Mouse (Mus musculus) midbrain, postnatal 0 days (tissue): Measurements from ENCODE around the gene Hsd17b14. TPM values are rescaled to one million over a fixed set of nuclear protein-coding genes. Genes with fewer than 3 reads are reported as not detected.

Experiments used
- ATAC-seq: fragments of 200-750 bp; cut with Nextera tagmentation; 2 replicates; pipeline ENCODE4 v1.8.0; 2017; ENCODE audit warnings: moderate number of reproducible peaks, mild to moderate bottlenecking, moderate TSS enrichment, moderate library complexity; ENCODE audit not compliant: low FRiP score
- DNase-seq: peaks from one replicate; pipeline ENCODE4 v3.0.0-alpha.2; 2015; ENCODE audit warnings: low spot score
- H3K27ac ChIP-seq: fragments of 300-500 bp; sonication (generic); 2 replicates; pipeline ENCODE4 v1.5.1; 2014; ENCODE audit warnings: low read depth, mild to moderate bottlenecking, low read length, mixed read lengths
- H3K27me3 ChIP-seq: fragments of 300-500 bp; sonication (generic); 2 replicates; pipeline ENCODE4 v1.6.1; 2014; ENCODE audit warnings: low read length, control low read depth, mixed read lengths; ENCODE audit not compliant: insufficient read depth
- H3K36me3 ChIP-seq: fragments of 300-500 bp; sonication (generic); 2 replicates; pipeline ENCODE4 v1.6.1; 2014; ENCODE audit warnings: low read length, control low read depth, mixed read lengths; ENCODE audit not compliant: insufficient read depth
- H3K4me1 ChIP-seq: fragments of 300-500 bp; sonication (generic); 2 replicates; pipeline ENCODE4 v1.6.1; 2014; ENCODE audit warnings: mild to moderate bottlenecking, control low read depth, antibody characterized with exemption, low read length, mixed read lengths; ENCODE audit not compliant: insufficient read depth
- H3K4me2 ChIP-seq: fragments of 300-500 bp; sonication (generic); 2 replicates; pipeline ENCODE4 v1.6.1; 2014; ENCODE audit warnings: low read depth, mild to moderate bottlenecking, low read length, mixed read lengths; ENCODE audit not compliant: poor library complexity, severe bottlenecking
- H3K4me3 ChIP-seq: fragments of 300-500 bp; sonication (generic); 2 replicates; pipeline ENCODE4 v1.5.1; 2014; ENCODE audit warnings: low read depth, mild to moderate bottlenecking, low read length, moderate library complexity
- H3K9ac ChIP-seq: fragments of 300-500 bp; sonication (generic); replicated peaks from 2 replicates; pipeline ENCODE4 v1.6.1; 2014; ENCODE audit warnings: mild to moderate bottlenecking, low read length, moderate library complexity, mixed read lengths; ENCODE audit not compliant: poor library complexity, severe bottlenecking
- H3K9me3 ChIP-seq: fragments of 300-500 bp; sonication (generic); 2 replicates; pipeline ENCODE4 v1.6.1; 2016; ENCODE audit warnings: low read length, control low read depth
- CTCF ChIP-seq: IDR thresholded peaks from 2 replicates; pipeline ENCODE4 v1.5.1; 2016; ENCODE audit warnings: antibody characterized with exemption, mild to moderate bottlenecking
- WGBS: fragments of 180-500 bp; shearing (Covaris S2); extraction: QIAGEN DNeasy Blood & Tissue Kit; methylation state at CpG from one replicate; pipeline ENCODE4 v1.1.7; 2014; 5-methylcytosine and 5-hydroxymethylcytosine counted together
- polyA plus RNA-seq: library from polyadenylated mRNA; unstranded; fragments of >200 nt; fragmentation: Nextera tagmentation; extraction: Ambion mirVana; gene quantifications from 2 replicates; pipeline ENCODE4 v1.2.1, GENCODE M21; 2015
- total RNA-seq: library from RNA; depleted of rRNA; stranded (reverse); fragments of >200 nt; gene quantifications from 2 replicates; pipeline ENCODE4 v1.2.3, GENCODE M21; 2014; rRNA removed

Hsd17b14 gene
- total RNA-seq (not detected in 2 replicates), polyA plus RNA-seq (0.15 and 0.20 TPM in 2 replicates)

- H3K9me3 ChIP-seq = no peaks in the 10 kb centered on the region
- H3K4me2 ChIP-seq = no peak within 1 kb of the TSS
- no peak for TF ChIP-seq CTCF
- WGBS = 33% methylated on average over 8 of the region's 8 CpGs
- no peaks in the 10 kb centered on the region for H3K36me3 ChIP-seq
- no peak for DNase-seq
- H3K9ac ChIP-seq = no peak within 1 kb of the TSS
- H3K4me1 ChIP-seq = no peaks in the 10 kb centered on the region
- ATAC-seq = no peak
- no peak within 1 kb of the TSS for H3K4me3 ChIP-seq
- H3K27me3 ChIP-seq = no peaks in the 10 kb centered on the region
- no peak within 1 kb of the TSS for H3K27ac ChIP-seq
Measured at GRCm38 (mm10) chr7:45554744-45555143, at the start of gene Hsd17b14. Hsd17b14 (plus strand) TSS chr7:45554893.

- Histone ChIP-seq H3K27ac (no peak overlapping the region), H3K36me3 (peaks cover 10% of the 10 kb centered on the region), H3K4me2 (no peak overlapping the region), H3K9me3 (no peaks in the 10 kb centered on the region), H3K4me3 (no peak overlapping the region), H3K27me3 (no peaks in the 10 kb centered on the region), H3K9ac (no peak overlapping the region), H3K4me1 (peaks cover 8% of the 10 kb centered on the region; the same call in 1 of the 2 replicates)
- DNase-seq (no peak), ATAC-seq (no peak)
- WGBS = 96% methylated on average over 6 of the region's 6 CpGs
- TF ChIP-seq CTCF = no peak
Measured at GRCm38 (mm10) chr7:45507583-45507982, 47.1 kb upstream of the Hsd17b14 start.

GRCm38 (mm10) chr7:45508561-45508960, 46.1 kb upstream of the Hsd17b14 start:
- Histone ChIP-seq H3K36me3 (peaks cover 5% of the 10 kb centered on the region; the same call in 1 of the 2 replicates), H3K4me3 (no peak overlapping the region), H3K9me3 (no peaks in the 10 kb centered on the region), H3K9ac (no peak overlapping the region), H3K27me3 (no peaks in the 10 kb centered on the region), H3K4me2 (peak overlapping the region; percentile 98; the same call in 1 of the 2 replicates), H3K27ac (no peak overlapping the region), H3K4me1 (peaks cover 8% of the 10 kb centered on the region; the same call in 1 of the 2 replicates)
- no peak for ATAC-seq
- no peak for DNase-seq
- TF ChIP-seq CTCF = no peak
- 84% methylated on average over 6 of the region's 6 CpGs for WGBS

GRCm38 (mm10) chr7:45509181-45509882, 45.4 kb upstream of the Hsd17b14 start:
- H3K4me3 ChIP-seq = peak overlapping the region; percentile 53
- H3K9ac ChIP-seq = peak overlapping the region; percentile 69
- WGBS = 42% methylated on average over 19 of the region's 19 CpGs
- no peak for TF ChIP-seq CTCF
- no peaks in the 10 kb centered on the region for H3K9me3 ChIP-seq
- DNase-seq (no peak), ATAC-seq (no peak; the same call in 1 of the 2 replicates)
- peaks cover 8% of the 10 kb centered on the region; the same call in 1 of the 2 replicates for H3K4me1 ChIP-seq
- H3K27me3 ChIP-seq = no peaks in the 10 kb centered on the region
- H3K27ac ChIP-seq = peak overlapping the region; percentile 79
- H3K36me3 ChIP-seq = peaks cover 5% of the 10 kb centered on the region; the same call in 1 of the 2 replicates
- peak overlapping the region; percentile 98 for H3K4me2 ChIP-seq

- DNase-seq (peak; percentile 95), ATAC-seq (peak; percentile 90)
- TF ChIP-seq CTCF = no peak
- peak within 1 kb of the TSS; percentile 69 for H3K9ac ChIP-seq
- peak within 1 kb of the TSS; percentile 98 for H3K4me2 ChIP-seq
- H3K4me3 ChIP-seq = peak within 1 kb of the TSS; percentile 53
- peaks cover 5% of the 10 kb centered on the region; the same call in 1 of the 2 replicates for H3K36me3 ChIP-seq
- H3K27ac ChIP-seq = peak within 1 kb of the TSS; percentile 79
- no peaks in the 10 kb centered on the region for H3K9me3 ChIP-seq
- H3K4me1 ChIP-seq = peaks cover 8% of the 10 kb centered on the region; the same call in 1 of the 2 replicates
- H3K27me3 ChIP-seq = no peaks in the 10 kb centered on the region
- WGBS = under 1% methylated on average over 44 of the region's 44 CpGs
Measured at GRCm38 (mm10) chr7:45509912-45510787, 44.5 kb upstream of the Hsd17b14 start, which contains the start of gene Nucb1. Nucb1 (minus strand) TSS chr7:45510406.
